In the genomic region with DNA sequence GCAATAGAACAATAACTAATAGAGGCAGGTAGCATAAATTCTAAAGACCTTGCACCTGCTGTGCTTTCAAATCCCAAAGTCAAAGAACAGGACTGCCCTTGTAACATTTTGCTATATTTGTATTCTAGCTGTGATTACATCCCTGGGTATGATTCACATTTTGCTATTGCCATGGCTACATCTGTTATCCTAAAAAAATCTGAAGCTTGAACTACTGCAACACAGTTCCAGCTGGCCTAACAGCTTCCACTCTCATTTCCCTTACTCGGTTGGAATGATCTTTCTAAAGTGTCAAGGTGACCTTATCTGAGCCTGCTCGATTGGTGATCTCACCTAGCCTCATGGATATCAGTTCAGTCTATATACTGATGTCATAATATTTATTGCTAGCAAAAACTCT, we compare ENCODE assay signal across 16 mouse cellular contexts.
DNase-seq lines count a peak whose midpoint lies in the region.
"Had no signal": no experiment of that assay in that cellular context is flagged by ENCODE, and none has a peak within 500 bp of the region (broad histone marks: within the 10 kb centered on the region; RNA-seq: fewer than 3 reads in every experiment).

No protein-coding gene starts in this region.

- DNase-seq in layer of hippocampus, adult 11-12 months (ENCODE audit: low spot score) = peak; percentile 11
- DNase-seq in layer of hippocampus, postnatal 10 days (ENCODE audit: low spot score in 2 of 2) = no peak
- peak; percentile 69 for DNase-seq in brain, adult 2 months (ENCODE audit: low read depth, low spot score)
- DNase-seq in layer of hippocampus, adult 9-10 months (ENCODE audit: low spot score) = peak; percentile 12
- no peak for DNase-seq in kidney, adult 8-10 months
- no peak for DNase-seq in heart, adult 11 months
- DNase-seq: adrenal gland, adult 8-10 months; adrenal gland, postnatal 25 days; cerebellum, adult 18-20 months; cerebellum, adult 9-10 months; cerebellum, postnatal 14 days; gastrocnemius, adult 2 months; gastrocnemius, postnatal 14 days; heart, adult 18-20 months; heart, postnatal 10 days; heart, postnatal 36 days had no signal

Comparison
In these comparisons a context has a peak if more than half of its experiments do, and no peak if none do; other contexts are left out.
1. DNase-seq: peak in layer of hippocampus, adult 11-12 months (single experiment), brain, adult 2 months (single experiment) and layer of hippocampus, adult 9-10 months (single experiment); none in layer of hippocampus, postnatal 10 days (0 of 2), kidney, adult 8-10 months (0 of 2) and heart, adult 11 months (single experiment).